Mouse (Mus musculus): ENCODE results near the gene B3gat3. TPM values are rescaled to one million over a fixed set of nuclear protein-coding genes. Genes with fewer than 3 reads are reported as not detected.

B3gat3 gene
- polyA plus RNA-seq, 2 experiments: 56.0 to 67.8 TPM

Other genes with a start within 250 kb of the B3gat3 start
- 100 to 1,000 TPM; 109 to 260 TPM for gene Slc3a2, start 197.0 kb upstream of the B3gat3 start, polyA plus RNA-seq (2012; fragmentation: generic; extraction: Trizol)
- gene Wdr74, start 184.5 kb upstream of the B3gat3 start, polyA plus RNA-seq (2012; fragmentation: generic; extraction: Trizol): 100 to 1,000 TPM in 1 of 2 experiments, 10 to 100 TPM in 1; 60.8 to 195 TPM
- 1 to 10 TPM; 1.5 to 1.8 TPM for gene 1700092M07Rik, start 179.7 kb upstream of the B3gat3 start, polyA plus RNA-seq (2012; fragmentation: generic; extraction: Trizol)
- 100 to 1,000 TPM in 1 of 2 experiments, 10 to 100 TPM in 1; 33.2 to 112 TPM for gene Stx5a, start 179.0 kb upstream of the B3gat3 start, polyA plus RNA-seq (2012; fragmentation: generic; extraction: Trizol)
- 100 to 1,000 TPM in 1 of 2 experiments, 10 to 100 TPM in 1; 63.1 to 106 TPM for gene Nxf1, start 163.3 kb upstream of the B3gat3 start, polyA plus RNA-seq (2012; fragmentation: generic; extraction: Trizol)
- 100 to 1,000 TPM; 211 to 253 TPM for gene Tmem223, start 149.4 kb upstream of the B3gat3 start, polyA plus RNA-seq (2012; fragmentation: generic; extraction: Trizol)
- 10 to 100 TPM; 43.2 to 61.1 TPM for gene Tmem179b, start 145.9 kb upstream of the B3gat3 start, polyA plus RNA-seq (2012; fragmentation: generic; extraction: Trizol)
- 10 to 100 TPM; 24.9 to 37.5 TPM for gene Taf6l, start 134.0 kb upstream of the B3gat3 start, polyA plus RNA-seq (2012; fragmentation: generic; extraction: Trizol)
- gene Polr2g, start 121.8 kb upstream of the B3gat3 start, polyA plus RNA-seq (2012; fragmentation: generic; extraction: Trizol): 100 to 1,000 TPM; 100 to 147 TPM
- gene Zbtb3, start 117.8 kb upstream of the B3gat3 start, polyA plus RNA-seq (2012; fragmentation: generic; extraction: Trizol): 1 to 10 TPM; 2.6 to 5.2 TPM
- 10 to 100 TPM in 1 of 2 experiments, 1 to 10 TPM in 1; 1.9 to 14.9 TPM for gene Ttc9c, start 101.0 kb upstream of the B3gat3 start, polyA plus RNA-seq (2012; fragmentation: generic; extraction: Trizol)
- 10 to 100 TPM in 1 of 2 experiments, 1 to 10 TPM in 1; 7.6 to 49.9 TPM for gene Hnrnpul2, start 100.4 kb upstream of the B3gat3 start, polyA plus RNA-seq (2012; fragmentation: generic; extraction: Trizol)
- 1 to 10 TPM in 1 of 2 experiments, under 1 TPM in 1; 0.19 to 1.1 TPM for gene AC129217.1, start 90.6 kb upstream of the B3gat3 start, polyA plus RNA-seq (2012; fragmentation: generic; extraction: Trizol)
- 10 to 100 TPM; 11.7 to 29.0 TPM for gene Bscl2, start 82.9 kb upstream of the B3gat3 start, polyA plus RNA-seq (2012; fragmentation: generic; extraction: Trizol)
- under 1 TPM; 0.04 to 0.41 TPM for gene Gng3, start 81.2 kb upstream of the B3gat3 start, polyA plus RNA-seq (2012; fragmentation: generic; extraction: Trizol)
- 1 to 10 TPM in 1 of 2 experiments, under 1 TPM in 1; 0.08 to 7.0 TPM for gene Lrrn4cl, start 69.6 kb upstream of the B3gat3 start, polyA plus RNA-seq (2012; fragmentation: generic; extraction: Trizol)
- gene Ubxn1, start 48.9 kb upstream of the B3gat3 start, polyA plus RNA-seq (2012; fragmentation: generic; extraction: Trizol): 100 to 1,000 TPM; 240 to 270 TPM
- gene Uqcc3, start 39.5 kb upstream of the B3gat3 start, polyA plus RNA-seq (2012; fragmentation: generic; extraction: Trizol): 10 to 100 TPM; 63.8 to 97.9 TPM
- 1 to 10 TPM; 3.4 to 3.7 TPM for gene Lbhd1, start 36.6 kb upstream of the B3gat3 start, polyA plus RNA-seq (2012; fragmentation: generic; extraction: Trizol)
- not detected for gene Gm49403, start 36.4 kb upstream of the B3gat3 start, polyA plus RNA-seq (2012; fragmentation: generic; extraction: Trizol)
- gene 1810009A15Rik, start 31.5 kb upstream of the B3gat3 start, polyA plus RNA-seq (2012; fragmentation: generic; extraction: Trizol): 100 to 1,000 TPM in 1 of 2 experiments, 10 to 100 TPM in 1; 73.9 to 176 TPM
- gene Gm49416, start 31.4 kb upstream of the B3gat3 start, polyA plus RNA-seq (2012; fragmentation: generic; extraction: Trizol): under 1 TPM in 1 of 2 experiments, not detected in 1; 0.18 TPM
- 10 to 100 TPM; 30.2 to 43.9 TPM for gene Ints5, start 27.4 kb upstream of the B3gat3 start, polyA plus RNA-seq (2012; fragmentation: generic; extraction: Trizol)
- 100 to 1,000 TPM in 1 of 2 experiments, 10 to 100 TPM in 1; 43.4 to 137 TPM for gene Ganab, start 22.3 kb upstream of the B3gat3 start, polyA plus RNA-seq (2012; fragmentation: generic; extraction: Trizol)
- gene Rom1, start 9.0 kb downstream of the B3gat3 start, polyA plus RNA-seq (2012; fragmentation: generic; extraction: Trizol): 10 to 100 TPM in 1 of 2 experiments, 1 to 10 TPM in 1; 5.9 to 12.1 TPM
- 10 to 100 TPM; 30.0 to 62.2 TPM for gene Eml3, start 9.2 kb downstream of the B3gat3 start, polyA plus RNA-seq (2012; fragmentation: generic; extraction: Trizol)
- 10 to 100 TPM; 55.6 to 94.0 TPM for gene Mta2, start 21.5 kb downstream of the B3gat3 start, polyA plus RNA-seq (2012; fragmentation: generic; extraction: Trizol)
- gene Tut1, start 33.5 kb downstream of the B3gat3 start, polyA plus RNA-seq (2012; fragmentation: generic; extraction: Trizol): 10 to 100 TPM; 16.0 to 17.5 TPM
- 1,000 to 10,000 TPM in 1 of 2 experiments, 100 to 1,000 TPM in 1; 710 to 2,782 TPM for gene Eef1g, start 46.7 kb downstream of the B3gat3 start, polyA plus RNA-seq (2012; fragmentation: generic; extraction: Trizol)
- gene Ahnak, start 68.9 kb downstream of the B3gat3 start, polyA plus RNA-seq (2012; fragmentation: generic; extraction: Trizol): 100 to 1,000 TPM in 1 of 2 experiments, 10 to 100 TPM in 1; 26.0 to 103 TPM
- gene Scgb1a1, start 167.6 kb downstream of the B3gat3 start, polyA plus RNA-seq (2012; fragmentation: generic; extraction: Trizol): not detected
- gene Asrgl1, start 215.3 kb downstream of the B3gat3 start, polyA plus RNA-seq (2012; fragmentation: generic; extraction: Trizol): 1 to 10 TPM; 3.0 to 6.1 TPM